Mouse (Mus musculus): Measurements from ENCODE around the gene Dcp1a. TPM values are rescaled to one million over a fixed set of nuclear protein-coding genes. Genes with fewer than 3 reads are reported as not detected.

The Dcp1a gene
- polyA plus RNA-seq, 1 experiment from 2014 or later: 24.2 TPM

- no peaks in the 10 kb centered on the region for H3K27me3 ChIP-seq (ENCODE audit: control insufficient read depth, insufficient read depth, low read length)
- H3K4me2 ChIP-seq (ENCODE audit: low read depth, low read length): no peak overlapping the region
- peaks cover 12% of the 10 kb centered on the region for H3K4me1 ChIP-seq (ENCODE audit: control insufficient read depth, insufficient read depth, low read length)
- H3K4me3 ChIP-seq (replicated peaks; ENCODE audit: low read length): no peak overlapping the region
- no peak overlapping the region for H3K27ac ChIP-seq (ENCODE audit: low read length)
- H3K9me3 ChIP-seq (replicated peaks; ENCODE audit: control insufficient read depth, low read length): no peaks in the 10 kb centered on the region
- no peak overlapping the region for H3K9ac ChIP-seq (ENCODE audit: low read length)
- peak; percentile 38; the same call in 1 of the 2 replicates for ATAC-seq (ENCODE audit: insufficient read depth, low FRiP score)
- 55% methylated on average over 6 of the region's 6 CpGs for WGBS
- H3K36me3 ChIP-seq (ENCODE audit: control insufficient read depth, insufficient read depth, low read length): peaks cover 15% of the 10 kb centered on the region
Observed at GRCm38 (mm10) chr14:30573983-30574584, 94.7 kb downstream of the Dcp1a start.

GRCm38 (mm10) chr14:30575791-30576190, 96.5 kb downstream of the Dcp1a start:
- ATAC-seq (ENCODE audit: insufficient read depth, low FRiP score): no peak; the same call in 1 of the 2 replicates
- H3K9me3 ChIP-seq (replicated peaks; ENCODE audit: control insufficient read depth, low read length): no peaks in the 10 kb centered on the region
- H3K4me1 ChIP-seq (ENCODE audit: control insufficient read depth, insufficient read depth, low read length): peaks cover 12% of the 10 kb centered on the region
- no peak overlapping the region for H3K27ac ChIP-seq (ENCODE audit: low read length)
- no peaks in the 10 kb centered on the region for H3K27me3 ChIP-seq (ENCODE audit: control insufficient read depth, insufficient read depth, low read length)
- WGBS: 63% methylated on average over 7 of the region's 7 CpGs
- no peak overlapping the region for H3K9ac ChIP-seq (ENCODE audit: low read length)
- H3K4me2 ChIP-seq (ENCODE audit: low read depth, low read length): no peak overlapping the region
- H3K36me3 ChIP-seq (ENCODE audit: control insufficient read depth, insufficient read depth, low read length): peaks cover 7% of the 10 kb centered on the region; the same call in 1 of the 2 replicates
- H3K4me3 ChIP-seq (replicated peaks; ENCODE audit: low read length): no peak overlapping the region

- 35% methylated on average over 5 of the region's 5 CpGs for WGBS
- no peak overlapping the region for H3K4me3 ChIP-seq (replicated peaks; ENCODE audit: low read length)
Observed at GRCm38 (mm10) chr14:30576260-30576659, 96.9 kb downstream of the Dcp1a start.

More at GRCm38 (mm10) chr14:30576260-30576659, 96.9 kb downstream of the Dcp1a start:
- H3K36me3 ChIP-seq (ENCODE audit: control insufficient read depth, insufficient read depth, low read length): peaks cover 5% of the 10 kb centered on the region; the same call in 1 of the 2 replicates
- H3K9ac ChIP-seq (ENCODE audit: low read length): no peak overlapping the region
- no peak overlapping the region for H3K4me2 ChIP-seq (ENCODE audit: low read depth, low read length)
- H3K27ac ChIP-seq (ENCODE audit: low read length): no peak overlapping the region
- peaks cover 12% of the 10 kb centered on the region for H3K4me1 ChIP-seq (ENCODE audit: control insufficient read depth, insufficient read depth, low read length)
- no peaks in the 10 kb centered on the region for H3K9me3 ChIP-seq (replicated peaks; ENCODE audit: control insufficient read depth, low read length)
- ATAC-seq (ENCODE audit: insufficient read depth, low FRiP score): peak; percentile 31; the same call in 1 of the 2 replicates
- H3K27me3 ChIP-seq (ENCODE audit: control insufficient read depth, insufficient read depth, low read length): no peaks in the 10 kb centered on the region

Small RNA genes lying within 50 kb of the gene (microRNA-seq; reads per million reads assigned to microRNA genes)
- 5.3 reads per million, percentile 26 among the genes with 10 or more reads in this experiment for gene Mir3076

Other genes with a start within 250 kb of the Dcp1a start
- gene Cacna1d, start 11.9 kb downstream of the Dcp1a start, polyA plus RNA-seq (2015; fragmentation: Nextera tagmentation; extraction: Ambion mirVana): 4.2 and 4.9 TPM in 2 replicates
- 292 and 307 TPM in 2 replicates for gene Tkt, start 68.8 kb downstream of the Dcp1a start, polyA plus RNA-seq (2015; fragmentation: Nextera tagmentation; extraction: Ambion mirVana)
- gene Prkcd, start 146.7 kb downstream of the Dcp1a start, polyA plus RNA-seq (2015; fragmentation: Nextera tagmentation; extraction: Ambion mirVana): 54.8 and 56.5 TPM in 2 replicates
- gene Rft1, start 174.8 kb downstream of the Dcp1a start, polyA plus RNA-seq (2015; fragmentation: Nextera tagmentation; extraction: Ambion mirVana): 15.6 and 17.7 TPM in 2 replicates
- gene Sfmbt1, start 235.3 kb downstream of the Dcp1a start, polyA plus RNA-seq (2015; fragmentation: Nextera tagmentation; extraction: Ambion mirVana): 9.6 and 10.2 TPM in 2 replicates

Data from stomach, embryonic 16.5 days (tissue).